Mouse (Mus musculus) urinary bladder, postnatal 14 days (tissue): ENCODE measurements around the gene Rd3.
A peak's percentile ranks its signal among the peaks of the same experiment; 100 is the strongest.

Source experiments
- DNase-seq: peaks from one replicate; pipeline ENCODE4 v3.0.0; 2021; ENCODE audit warnings: low spot score

The Rd3 gene

GRCm38 (mm10) chr1:191963948-191964772, 13.0 kb upstream of the Rd3 start:
- peak; percentile 91 for DNase-seq

GRCm38 (mm10) chr1:191964773-191965481, 12.2 kb upstream of the Rd3 start:
- peak; percentile 83 for DNase-seq

GRCm38 (mm10) chr1:191969939-191970338, 7.2 kb upstream of the Rd3 start:
- no peak for DNase-seq

GRCm38 (mm10) chr1:191974509-191975405, 2.4 kb upstream of the Rd3 start:
- no peak for DNase-seq

- no peak for DNase-seq
Observed at GRCm38 (mm10) chr1:191981426-191982102, 4.4 kb downstream of the Rd3 start.

- DNase-seq = no peak
Observed at GRCm38 (mm10) chr1:191986674-191987480, 9.7 kb downstream of the Rd3 start.

- no peak for DNase-seq
Observed at GRCm38 (mm10) chr1:191987481-191987769, 10.3 kb downstream of the Rd3 start.

GRCm38 (mm10) chr1:191988646-191989045, 11.5 kb downstream of the Rd3 start:
- DNase-seq = no peak

GRCm38 (mm10) chr1:191989060-191989459, 11.9 kb downstream of the Rd3 start:
- no peak for DNase-seq

- peak; percentile 96 for DNase-seq
Observed at GRCm38 (mm10) chr1:191989994-191990393, 12.8 kb downstream of the Rd3 start.

- DNase-seq = no peak
Observed at GRCm38 (mm10) chr1:191992040-191992780, 15.0 kb downstream of the Rd3 start.

GRCm38 (mm10) chr1:191994476-191994875, 17.3 kb downstream of the Rd3 start:
- DNase-seq = no peak

GRCm38 (mm10) chr1:191995488-191995887, 18.3 kb downstream of the Rd3 start:
- DNase-seq = peak; percentile 68

- no peak for DNase-seq
Observed at GRCm38 (mm10) chr1:191995916-191996315, 18.7 kb downstream of the Rd3 start.

GRCm38 (mm10) chr1:191996621-191997185, 19.5 kb downstream of the Rd3 start:
- DNase-seq = no peak

- no peak for DNase-seq
Observed at GRCm38 (mm10) chr1:191999022-191999421, 21.9 kb downstream of the Rd3 start.
